Mouse (Mus musculus) midbrain, embryonic 14.5 days (tissue): ENCODE results near the gene Tfeb. TPM values are rescaled to one million over a fixed set of nuclear protein-coding genes. Genes with fewer than 3 reads are reported as not detected.

Experiments used
- ATAC-seq: fragments of 200-750 bp; cut with Nextera tagmentation; 2 replicates; pipeline ENCODE4 v1.8.0; 2017; ENCODE audit warnings: moderate number of reproducible peaks, moderate library complexity; ENCODE audit not compliant: low FRiP score, low TSS enrichment
- DNase-seq: peaks from one replicate; pipeline ENCODE4 v3.0.0-alpha.2; 2015
- H3K27ac ChIP-seq: fragments of 300-500 bp; sonication (generic); replicated peaks from 2 replicates; pipeline ENCODE4 v1.5.1; 2014; ENCODE audit warnings: mild to moderate bottlenecking, low read depth, low read length, moderate library complexity
- H3K27me3 ChIP-seq: fragments of 300-500 bp; sonication (generic); 2 replicates; pipeline ENCODE4 v1.6.1; 2014; ENCODE audit warnings: low read length, control low read depth, mixed read lengths; ENCODE audit not compliant: control insufficient read depth, insufficient read depth
- H3K36me3 ChIP-seq: fragments of 300-500 bp; sonication (generic); 2 replicates; pipeline ENCODE4 v1.6.1; 2014; ENCODE audit warnings: low read length, control low read depth; ENCODE audit not compliant: control insufficient read depth, insufficient read depth
- H3K4me1 ChIP-seq: fragments of 300-500 bp; sonication (generic); 2 replicates; pipeline ENCODE4 v1.6.1; 2014; ENCODE audit warnings: mild to moderate bottlenecking, antibody characterized with exemption, low read length, control low read depth; ENCODE audit not compliant: control insufficient read depth, insufficient read depth
- H3K4me2 ChIP-seq: fragments of 300-500 bp; sonication (generic); 2 replicates; pipeline ENCODE4 v1.6.1; 2014; ENCODE audit warnings: mild to moderate bottlenecking, low read length, moderate library complexity
- H3K4me3 ChIP-seq: fragments of 300-500 bp; sonication (generic); replicated peaks from 2 replicates; pipeline ENCODE4 v1.5.1; 2014; ENCODE audit warnings: low read depth, low read length
- H3K9ac ChIP-seq: fragments of 300-500 bp; sonication (generic); replicated peaks from 2 replicates; pipeline ENCODE4 v1.6.1; 2014; ENCODE audit warnings: mild to moderate bottlenecking, low read length, moderate library complexity
- H3K9me3 ChIP-seq: fragments of 300-500 bp; sonication (generic); 2 replicates; pipeline ENCODE4 v1.6.1; 2016; ENCODE audit warnings: low read length, control low read depth, mixed read lengths; ENCODE audit not compliant: control insufficient read depth
- WGBS: fragments of 180-500 bp; shearing (Covaris S2); extraction: QIAGEN DNeasy Blood & Tissue Kit; methylation state at CpG from one replicate; pipeline ENCODE4 v1.1.7; 2014; 5-methylcytosine and 5-hydroxymethylcytosine counted together
- polyA plus RNA-seq: library from polyadenylated mRNA; unstranded; fragments of >200 nt; fragmentation: Nextera tagmentation; extraction: Ambion mirVana; gene quantifications from 2 replicates; pipeline ENCODE4 v1.2.1, GENCODE M21; 2014

Gene Tfeb
- polyA plus RNA-seq, 1 experiment from 2014 or later: 2.7 TPM

GRCm38 (mm10) chr17:47706196-47706595 is 30.6 kb upstream of the Tfeb start:
- no peak overlapping the region for H3K4me3 ChIP-seq
- DNase-seq: no peak
- H3K27me3 ChIP-seq: 0 out of 2 replicates have a peak, but pooled peaks cover 3% of the 10 kb centered on the region
- no peaks in the 10 kb centered on the region for H3K9me3 ChIP-seq
- H3K27ac ChIP-seq: no peak overlapping the region
- WGBS: 81% methylated on average over 1 of the region's 1 CpGs
- peaks cover 35% of the 10 kb centered on the region for H3K36me3 ChIP-seq
- no peak for ATAC-seq
- no peaks in the 10 kb centered on the region for H3K4me1 ChIP-seq
- H3K9ac ChIP-seq: no peak overlapping the region
- H3K4me2 ChIP-seq: no peak overlapping the region

- Histone ChIP-seq H3K27me3 (0 out of 2 replicates have a peak, but pooled peaks cover under 1% of the 10 kb centered on the region), H3K9me3 (no peaks in the 10 kb centered on the region), H3K27ac (no peak overlapping the region), H3K4me1 (no peaks in the 10 kb centered on the region), H3K9ac (no peak overlapping the region), H3K4me2 (no peak overlapping the region), H3K36me3 (peaks cover 17% of the 10 kb centered on the region), H3K4me3 (no peak overlapping the region)
- DNase-seq (no peak), ATAC-seq (no peak)
- 88% methylated on average over 3 of the region's 3 CpGs for WGBS
Observed at GRCm38 (mm10) chr17:47707961-47708360, 28.9 kb upstream of the Tfeb start.

- Histone ChIP-seq H3K9me3 (no peaks in the 10 kb centered on the region), H3K4me2 (no peak overlapping the region), H3K4me3 (no peak overlapping the region), H3K4me1 (no peaks in the 10 kb centered on the region), H3K27ac (no peak overlapping the region), H3K36me3 (peaks cover 7% of the 10 kb centered on the region), H3K9ac (no peak overlapping the region), H3K27me3 (no peaks in the 10 kb centered on the region)
- no peak for DNase-seq
- WGBS: 80% methylated on average over 4 of the region's 4 CpGs
- ATAC-seq: no peak
Observed at GRCm38 (mm10) chr17:47708972-47709371, 27.9 kb upstream of the Tfeb start.

GRCm38 (mm10) chr17:47710036-47710435 is 26.8 kb upstream of the Tfeb start:
- ATAC-seq (no peak), DNase-seq (no peak)
- Histone ChIP-seq H3K9ac (no peak overlapping the region), H3K36me3 (peaks cover 2% of the 10 kb centered on the region; the same call in 1 of the 2 replicates), H3K4me3 (no peak overlapping the region), H3K9me3 (no peaks in the 10 kb centered on the region), H3K4me2 (no peak overlapping the region), H3K27ac (no peak overlapping the region), H3K27me3 (no peaks in the 10 kb centered on the region), H3K4me1 (no peaks in the 10 kb centered on the region)
- WGBS: 83% methylated on average over 3 of the region's 3 CpGs

GRCm38 (mm10) chr17:47711883-47712282 is 24.9 kb upstream of the Tfeb start:
- H3K4me3 ChIP-seq: no peak overlapping the region
- no peak for DNase-seq
- 71% methylated on average over 6 of the region's 6 CpGs for WGBS
- no peak overlapping the region for H3K27ac ChIP-seq
- no peak overlapping the region for H3K4me2 ChIP-seq
- H3K9ac ChIP-seq: no peak overlapping the region
- H3K4me1 ChIP-seq: no peaks in the 10 kb centered on the region
- H3K36me3 ChIP-seq: no peaks in the 10 kb centered on the region
- ATAC-seq: no peak
- H3K9me3 ChIP-seq: no peaks in the 10 kb centered on the region
- H3K27me3 ChIP-seq: no peaks in the 10 kb centered on the region

- H3K4me1 ChIP-seq: no peaks in the 10 kb centered on the region
- no peaks in the 10 kb centered on the region for H3K9me3 ChIP-seq
- no peak for ATAC-seq
- no peak overlapping the region for H3K9ac ChIP-seq
- WGBS: 49% methylated on average over 17 of the region's 22 CpGs
- peak overlapping the region; percentile 12; the same call in 1 of the 2 replicates for H3K4me2 ChIP-seq
- no peaks in the 10 kb centered on the region for H3K36me3 ChIP-seq
- DNase-seq: peak; percentile 27
- no peak overlapping the region for H3K4me3 ChIP-seq
- no peak overlapping the region; the same call in 1 of the 2 replicates for H3K27ac ChIP-seq
- H3K27me3 ChIP-seq: no peaks in the 10 kb centered on the region
Observed at GRCm38 (mm10) chr17:47712889-47713571, 23.8 kb upstream of the Tfeb start.

- Histone ChIP-seq H3K27me3 (no peaks in the 10 kb centered on the region), H3K9me3 (no peaks in the 10 kb centered on the region), H3K36me3 (no peaks in the 10 kb centered on the region), H3K4me2 (no peak overlapping the region), H3K27ac (no peak overlapping the region), H3K9ac (no peak overlapping the region), H3K4me1 (no peaks in the 10 kb centered on the region), H3K4me3 (no peak overlapping the region)
- no peak for DNase-seq
- ATAC-seq: no peak
- 67% methylated on average over 3 of the region's 3 CpGs for WGBS
Observed at GRCm38 (mm10) chr17:47715037-47715436, 21.8 kb upstream of the Tfeb start.

GRCm38 (mm10) chr17:47721183-47721582 is 15.6 kb upstream of the Tfeb start:
- 89% methylated on average over 4 of the region's 4 CpGs for WGBS

GRCm38 (mm10) chr17:47726566-47726965 is 10.3 kb upstream of the Tfeb start, which contains the start of gene Pgc:
TSS of gene Pgc (plus strand) at chr17:47726842.
- DNase-seq: no peak
- Histone ChIP-seq H3K27me3 (no peaks in the 10 kb centered on the region), H3K4me1 (no peaks in the 10 kb centered on the region), H3K4me2 (no peak within 1 kb of the TSS), H3K27ac (no peak within 1 kb of the TSS), H3K9ac (no peak within 1 kb of the TSS), H3K36me3 (no peaks in the 10 kb centered on the region), H3K9me3 (no peaks in the 10 kb centered on the region), H3K4me3 (no peak within 1 kb of the TSS)
- whole genome bisulfite sequencing: 82% methylated on average over 11 of the region's 11 CpGs
- ATAC-seq: no peak

More at GRCm38 (mm10) chr17:47721183-47721582, 15.6 kb upstream of the Tfeb start:
- DNase-seq (no peak), ATAC-seq (no peak)
- Histone ChIP-seq H3K27ac (no peak overlapping the region), H3K4me3 (no peak overlapping the region), H3K27me3 (no peaks in the 10 kb centered on the region), H3K9me3 (no peaks in the 10 kb centered on the region), H3K4me2 (no peak overlapping the region), H3K4me1 (no peaks in the 10 kb centered on the region), H3K9ac (no peak overlapping the region), H3K36me3 (no peaks in the 10 kb centered on the region)
